Mouse (Mus musculus) retina, postnatal 7 days (tissue): ENCODE data around the gene Tbc1d25.
A peak's percentile ranks its signal among the peaks of the same experiment; 100 is the strongest.

Source experiments
- DNase-seq: peaks from one replicate; pipeline ENCODE4 v3.0.0-alpha.2; 2012; ENCODE audit warnings: low read depth, low spot score

The Tbc1d25 gene

DNA sequence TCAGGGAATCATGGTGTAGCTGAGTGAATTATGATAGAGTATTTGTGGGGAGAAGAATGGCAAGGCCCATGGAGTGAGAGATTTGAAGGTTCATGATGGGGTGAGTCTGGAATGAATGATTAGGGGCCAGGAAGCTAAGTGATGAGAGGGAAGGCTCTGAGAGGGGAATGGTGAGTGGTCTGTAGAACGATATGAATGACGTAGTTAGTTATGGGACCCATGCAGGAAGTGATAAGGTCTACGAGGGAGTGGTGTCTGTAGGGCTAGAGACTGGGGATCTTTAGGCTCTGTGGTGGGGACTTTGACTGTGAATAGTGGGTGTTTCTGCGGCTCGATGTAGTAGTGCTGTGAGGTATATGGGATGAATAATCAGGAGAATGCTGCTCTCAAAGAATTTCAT, 3.7 kb upstream of the Tbc1d25 start:
- DNase-seq: no peak

DNA sequence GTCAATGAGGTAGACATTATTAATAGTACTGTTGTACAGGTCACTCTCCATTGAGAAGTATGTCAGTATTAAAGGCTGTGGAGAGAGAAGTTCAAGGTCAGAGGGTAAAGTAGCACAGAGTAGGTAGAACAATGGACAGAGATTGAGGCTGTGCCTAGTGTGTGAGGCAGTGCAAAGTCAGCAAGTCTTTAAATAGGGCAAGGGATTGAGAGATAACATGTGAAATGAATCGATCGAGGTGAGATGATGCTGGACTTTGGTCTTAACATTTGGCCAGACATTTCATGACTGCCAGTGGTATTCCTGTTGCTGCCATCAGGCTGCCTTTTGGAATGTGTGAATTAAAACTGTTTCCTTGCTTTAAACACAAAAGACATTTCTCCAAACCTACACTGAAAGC, 2.9 kb upstream of the Tbc1d25 start:
- DNase-seq: no peak

DNA sequence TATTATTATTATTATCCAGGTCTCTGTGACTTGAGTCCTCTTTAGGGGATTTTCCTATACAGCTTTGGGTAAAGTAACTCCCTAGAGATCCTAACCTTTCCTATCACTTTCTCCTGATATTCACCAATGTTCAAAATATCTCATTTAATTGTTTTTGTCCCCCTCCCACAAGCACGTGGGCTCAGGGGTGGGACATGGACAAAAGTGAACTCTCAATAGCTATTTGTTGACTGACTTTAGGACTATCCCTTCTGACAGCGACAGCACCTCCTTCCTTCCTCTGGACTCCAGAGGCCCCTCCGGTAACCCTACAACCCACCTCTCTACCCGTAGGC, 845 bp downstream of the Tbc1d25 start:
- DNase-seq: no peak

DNA sequence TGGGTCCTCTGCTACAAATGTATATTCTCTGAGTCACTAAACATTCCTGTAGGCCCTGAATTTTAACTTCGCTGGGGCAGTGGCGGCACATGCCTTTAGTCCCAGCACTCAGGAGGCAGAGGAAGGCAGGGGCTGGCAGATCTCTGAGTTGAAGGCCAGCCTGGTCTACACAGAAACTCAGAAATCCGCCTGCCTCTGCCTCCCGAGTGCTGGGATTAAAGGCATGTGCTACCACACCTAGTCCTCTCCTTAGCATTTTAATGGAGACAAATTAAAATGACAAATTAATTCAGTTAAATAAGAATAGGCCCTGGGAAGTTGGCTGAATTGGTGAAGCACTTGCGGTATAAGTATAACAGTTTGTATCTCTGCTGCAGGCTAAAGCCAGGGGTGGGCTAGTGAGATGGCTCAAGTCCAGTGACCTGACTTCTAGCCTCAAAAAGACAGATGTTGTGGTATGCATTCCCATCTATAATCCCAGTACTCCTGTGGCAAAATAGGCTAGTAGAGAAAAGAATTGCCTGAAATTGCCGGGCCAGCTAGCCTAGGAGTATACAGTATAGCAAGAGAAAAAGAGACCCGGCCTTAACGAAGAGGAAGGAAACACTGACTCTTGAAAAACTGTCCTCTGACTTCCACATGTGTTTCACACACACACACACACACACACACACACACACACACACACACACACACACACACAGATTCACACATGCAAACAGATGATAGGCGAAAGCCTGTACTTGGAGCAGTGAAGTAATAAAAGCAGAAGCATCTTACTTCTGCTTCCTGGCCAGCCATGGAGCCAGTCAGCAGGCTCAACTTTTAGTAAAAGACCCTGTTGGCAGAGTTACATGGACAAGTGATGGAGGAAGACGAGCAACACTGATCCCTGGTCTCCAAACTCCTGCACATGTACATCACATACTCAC, 8.0 kb downstream of the Tbc1d25 start:
- DNase-seq: no peak

DNA sequence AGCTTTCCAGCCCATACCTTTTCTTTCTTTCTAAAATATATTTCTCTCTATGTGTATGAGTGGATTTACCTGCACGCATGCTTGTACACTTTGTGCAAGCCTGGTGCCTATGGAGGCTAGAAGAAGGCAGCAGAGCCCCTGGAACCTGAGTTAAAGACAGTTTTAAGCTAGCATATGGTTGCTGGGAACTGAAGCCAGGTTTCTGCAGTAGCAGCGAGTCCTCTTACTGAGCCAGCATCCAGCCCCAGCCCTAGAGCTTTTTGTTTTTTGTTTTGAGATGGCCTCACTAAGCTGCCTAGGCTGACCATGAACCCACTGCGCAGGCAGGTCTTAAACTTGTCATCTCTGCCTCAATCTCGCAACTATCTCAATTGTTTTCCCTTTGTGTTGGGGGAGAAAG, 11.5 kb downstream of the Tbc1d25 start:
- no peak for DNase-seq

DNA sequence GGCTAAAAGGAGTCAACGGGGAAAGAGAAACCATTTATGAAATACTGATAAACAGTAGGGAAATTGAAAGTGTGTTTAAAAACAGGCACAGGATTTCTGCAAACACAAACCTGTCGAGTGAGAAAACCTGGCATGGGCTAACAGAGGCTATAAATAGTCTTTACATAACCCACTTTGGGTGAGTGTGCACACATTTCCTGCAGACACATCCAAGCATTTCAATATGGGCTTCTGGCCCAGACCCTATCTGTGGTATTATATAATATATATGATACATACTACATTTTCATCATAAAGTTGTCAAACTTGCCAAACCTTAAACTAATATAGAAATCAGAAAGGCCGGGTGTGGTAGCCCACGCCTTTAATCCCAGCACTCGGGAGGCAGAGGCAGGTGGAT, 12.9 kb downstream of the Tbc1d25 start:
- no peak for DNase-seq

DNA sequence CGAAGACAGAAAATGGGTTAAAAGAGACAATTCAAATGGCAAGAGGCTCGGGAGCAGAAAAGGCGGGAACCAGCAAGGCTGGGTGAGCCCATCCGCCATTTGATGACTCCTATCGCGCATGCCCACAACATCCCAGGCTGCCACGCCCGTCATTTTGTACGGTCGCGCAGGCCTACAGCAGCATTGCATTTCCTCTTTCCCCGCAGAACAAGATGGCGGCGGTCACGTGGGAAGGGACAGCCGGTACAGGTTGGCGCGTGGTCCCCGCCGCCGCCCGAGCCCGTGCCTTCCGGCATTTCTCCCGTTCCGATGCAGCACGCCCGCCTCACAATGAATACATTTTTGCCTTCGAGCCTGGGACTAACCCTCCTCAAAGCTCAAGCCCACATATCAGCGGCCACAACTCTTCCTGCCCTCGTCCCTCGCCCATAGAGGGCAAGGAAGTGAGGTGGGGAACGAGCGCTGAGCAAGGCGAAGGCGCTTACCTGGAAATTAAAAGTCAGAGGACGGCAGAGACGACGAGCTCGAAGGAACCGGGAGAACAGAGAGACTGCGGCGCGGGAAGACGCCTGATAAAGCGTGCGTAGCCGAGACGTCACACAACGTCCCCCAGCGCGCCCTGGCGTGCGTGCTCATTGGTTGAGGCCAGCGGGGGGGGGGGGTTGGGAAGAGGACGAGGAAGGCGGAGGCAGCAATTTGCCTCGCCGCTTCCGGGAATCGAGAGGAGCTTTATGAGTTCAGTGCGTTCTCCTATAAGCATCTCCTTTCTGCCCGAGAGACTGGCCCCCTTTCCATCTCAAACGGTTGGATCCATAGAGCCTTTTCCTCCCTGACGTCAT, 30.6 kb downstream of the Tbc1d25 start, which contains the start of gene Rbm3:
Gene Rbm3, minus strand, starts transcription at position 728 of the 839 bp plus-strand sequence.
- DNase-seq: peak; percentile 78

DNA sequence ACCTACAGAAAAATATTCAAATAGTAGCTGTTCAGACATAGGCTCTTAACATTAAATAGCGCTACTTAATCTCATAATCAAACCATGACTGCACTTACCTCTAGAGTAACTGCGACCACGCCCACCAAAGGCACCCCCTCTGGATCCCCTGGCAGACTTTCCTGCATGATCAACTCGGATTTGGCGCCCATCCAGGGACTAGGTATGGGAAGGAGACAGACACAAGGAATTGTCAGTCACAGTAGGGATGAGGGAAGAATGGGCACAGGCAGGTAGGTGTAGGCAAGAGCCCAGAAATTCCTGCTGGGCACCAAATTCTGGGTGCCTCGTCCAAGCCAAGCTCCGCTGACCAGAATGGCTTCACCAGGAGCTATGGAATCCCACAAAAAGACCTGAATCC, 32.2 kb downstream of the Tbc1d25 start:
- DNase-seq: no peak

DNA sequence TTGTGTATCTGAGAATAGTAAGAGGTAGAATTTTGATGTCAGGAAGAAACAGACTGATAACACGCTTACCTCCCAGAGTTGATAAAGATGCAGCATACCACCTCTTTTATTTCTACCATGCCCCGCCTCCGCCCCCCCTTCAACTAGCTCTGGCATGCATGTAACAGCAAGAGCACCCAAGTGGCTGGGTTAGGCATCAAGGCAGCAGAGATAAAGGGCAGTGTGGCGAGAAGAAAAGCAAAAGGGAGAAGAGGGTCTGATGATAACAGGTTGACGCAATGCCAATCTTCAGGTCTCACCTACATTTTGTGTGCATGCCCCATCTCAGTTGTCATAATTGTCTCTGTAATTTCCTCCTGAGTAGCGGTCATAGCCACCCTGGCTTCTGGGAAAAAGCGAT, 33.0 kb downstream of the Tbc1d25 start:
- no peak for DNase-seq

DNA sequence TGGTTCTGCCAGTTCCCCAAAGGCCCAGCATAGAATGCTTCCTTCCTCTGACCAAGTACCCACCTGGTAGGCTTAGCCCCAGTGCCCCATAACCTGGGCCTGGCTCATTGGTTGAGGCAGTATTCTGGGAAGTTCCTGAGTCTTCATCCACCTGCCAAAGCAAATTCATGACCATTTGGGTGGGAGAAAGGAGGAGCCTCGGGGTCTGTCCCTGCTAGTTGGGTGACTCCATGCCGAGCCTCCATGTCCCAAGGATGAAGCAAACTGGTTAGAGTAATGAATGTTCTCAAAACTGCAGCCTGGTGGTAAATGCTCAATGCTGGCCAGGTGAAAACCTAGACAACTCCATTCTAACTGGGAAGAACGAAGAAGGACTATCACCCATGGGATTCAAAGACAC, 34.9 kb downstream of the Tbc1d25 start:
- no peak for DNase-seq

DNA sequence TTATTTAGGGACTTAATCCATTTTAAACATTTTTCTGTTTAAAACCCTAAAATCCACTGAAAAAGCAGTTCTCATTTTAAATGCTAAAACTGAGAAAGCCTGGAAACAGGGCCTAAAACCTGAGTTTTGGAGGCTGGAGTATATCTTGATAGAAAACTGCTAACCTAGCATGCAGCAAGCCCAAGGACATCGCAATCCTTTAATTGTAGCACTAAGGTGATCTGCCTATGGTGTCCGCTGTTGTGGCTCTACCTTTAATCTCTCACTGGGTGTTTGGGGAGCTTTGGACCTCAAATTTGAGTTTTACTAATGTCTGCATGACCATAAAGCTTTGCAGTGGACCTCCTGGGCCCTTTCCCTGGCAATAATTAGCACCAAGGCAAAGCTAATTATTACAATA, 35.5 kb downstream of the Tbc1d25 start:
- DNase-seq: no peak

DNA sequence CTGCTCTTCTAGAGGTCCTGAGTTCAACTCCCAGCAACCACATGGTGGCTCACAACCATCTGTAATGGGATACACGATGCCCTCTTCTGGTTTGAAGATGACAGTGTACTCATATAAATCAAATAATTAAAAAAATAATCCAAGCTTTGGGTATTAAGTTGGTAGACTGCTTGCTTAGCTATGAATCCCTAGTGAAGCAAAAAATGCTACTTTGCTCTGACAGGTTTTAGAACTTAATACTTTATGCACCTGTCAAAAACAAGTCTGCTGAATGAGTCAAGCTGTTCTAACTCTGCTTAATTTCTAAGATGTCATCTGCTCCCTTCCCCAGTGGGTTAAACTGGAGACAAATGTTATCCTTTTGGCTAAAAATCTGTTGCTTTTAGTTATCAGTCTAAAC, 36.5 kb downstream of the Tbc1d25 start:
- no peak for DNase-seq

DNA sequence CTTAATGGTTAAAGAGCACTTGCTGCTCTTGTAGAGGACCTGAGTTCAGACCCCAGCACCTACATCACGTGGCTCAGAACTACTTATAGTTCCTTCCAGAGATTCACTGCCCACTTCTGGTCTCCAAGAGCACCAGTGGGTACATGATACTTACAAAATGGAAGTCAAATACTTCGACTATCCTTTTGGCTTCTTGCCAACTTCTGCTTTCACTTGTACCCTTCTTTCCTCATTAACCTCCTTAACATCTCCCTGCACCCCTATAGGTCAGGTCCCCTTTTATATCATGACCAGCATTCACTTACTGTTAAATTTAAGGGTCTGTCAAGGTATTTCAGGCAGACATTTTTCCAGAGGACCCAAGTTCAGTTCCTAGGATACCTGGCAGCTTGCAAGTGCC, 40.1 kb downstream of the Tbc1d25 start:
- DNase-seq: no peak

DNA sequence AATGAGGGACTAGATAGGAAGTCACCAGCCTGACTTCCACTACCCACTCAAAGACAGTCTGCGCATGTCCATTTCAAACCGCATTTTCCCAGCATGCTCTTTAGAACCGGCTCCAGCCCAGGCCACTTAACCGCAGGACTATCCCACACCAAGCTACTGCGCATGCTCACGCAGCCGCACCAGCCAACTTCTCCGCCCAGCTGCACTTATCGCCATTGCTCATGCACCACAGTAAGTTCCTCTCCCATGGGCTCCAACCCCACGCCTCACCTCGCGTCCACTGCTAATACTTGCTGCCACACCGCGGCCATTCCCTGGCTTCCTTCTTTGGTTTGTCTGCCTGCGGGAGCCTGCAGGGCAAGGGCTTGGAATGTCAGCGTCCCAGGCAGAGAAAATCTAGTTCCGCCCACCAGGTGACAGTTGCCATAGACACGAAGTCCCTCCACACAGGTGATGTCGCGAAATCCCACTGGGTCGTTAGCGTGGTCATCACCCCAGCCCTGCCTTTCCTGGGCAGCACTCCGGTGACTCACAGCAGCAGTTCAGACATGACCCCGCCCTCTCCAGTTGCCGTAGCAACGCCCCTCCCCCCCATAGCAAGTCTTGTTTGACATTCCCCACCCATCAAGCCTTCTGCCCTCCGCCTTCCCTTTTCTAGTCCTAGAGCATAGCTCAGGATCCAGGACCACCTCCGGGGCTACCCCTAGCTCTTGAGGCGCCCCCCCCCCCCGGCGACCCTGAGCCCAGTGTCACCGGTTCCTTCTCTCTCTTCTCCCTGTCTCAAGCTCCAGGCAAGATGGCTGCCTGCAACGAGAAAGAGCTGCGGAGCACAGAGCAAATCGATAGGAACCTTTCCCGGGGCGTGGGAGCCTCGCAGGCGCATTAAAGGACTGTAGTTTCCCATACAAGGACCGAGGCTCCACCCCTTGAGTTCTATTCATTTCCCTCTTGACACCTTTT, 43.7 kb downstream of the Tbc1d25 start, which contains the start of gene Wdr13:
Gene Wdr13, minus strand, starts transcription at position 876 of the 960 bp plus-strand sequence.
- peak; percentile 81 for DNase-seq

DNA sequence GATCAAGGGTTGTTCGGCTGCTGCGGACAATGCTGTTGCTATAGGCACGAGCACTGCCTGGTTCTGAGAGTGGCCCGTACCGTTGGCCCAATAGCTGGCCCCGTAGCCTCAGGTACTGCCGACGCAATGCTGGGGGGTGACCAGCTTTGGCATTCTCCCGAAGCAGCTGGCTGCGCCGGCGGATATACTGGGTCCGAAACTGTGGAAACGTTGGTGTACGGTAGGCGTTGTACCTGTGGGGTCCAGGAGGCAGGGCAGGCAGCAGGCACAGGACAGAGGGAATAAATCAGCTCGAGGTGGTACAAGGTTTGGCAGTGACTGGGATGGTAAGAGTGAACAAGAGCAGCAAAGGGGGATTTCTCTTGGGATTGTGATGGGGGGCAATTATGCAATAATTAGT, 44.6 kb downstream of the Tbc1d25 start:
- no peak for DNase-seq

DNA sequence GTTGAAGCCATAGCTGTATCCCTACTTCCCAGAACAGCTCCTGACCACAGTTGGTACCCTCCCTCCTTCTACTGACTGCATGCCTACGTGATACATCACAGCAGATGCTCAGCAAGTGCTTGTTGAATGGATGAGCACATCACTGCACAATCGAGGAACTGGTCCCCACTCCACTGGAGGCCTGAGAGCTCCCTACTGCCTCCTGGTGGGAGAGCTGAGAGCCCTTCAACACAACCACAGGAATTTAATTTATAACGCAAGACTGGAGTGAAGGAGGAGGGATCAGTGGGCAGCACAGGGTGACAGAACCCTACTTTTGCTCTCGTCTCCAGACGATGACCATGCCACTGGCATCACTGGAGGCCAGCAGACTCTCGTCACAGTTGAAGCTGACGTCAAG, 50.7 kb downstream of the Tbc1d25 start:
- DNase-seq: no peak

DNA sequence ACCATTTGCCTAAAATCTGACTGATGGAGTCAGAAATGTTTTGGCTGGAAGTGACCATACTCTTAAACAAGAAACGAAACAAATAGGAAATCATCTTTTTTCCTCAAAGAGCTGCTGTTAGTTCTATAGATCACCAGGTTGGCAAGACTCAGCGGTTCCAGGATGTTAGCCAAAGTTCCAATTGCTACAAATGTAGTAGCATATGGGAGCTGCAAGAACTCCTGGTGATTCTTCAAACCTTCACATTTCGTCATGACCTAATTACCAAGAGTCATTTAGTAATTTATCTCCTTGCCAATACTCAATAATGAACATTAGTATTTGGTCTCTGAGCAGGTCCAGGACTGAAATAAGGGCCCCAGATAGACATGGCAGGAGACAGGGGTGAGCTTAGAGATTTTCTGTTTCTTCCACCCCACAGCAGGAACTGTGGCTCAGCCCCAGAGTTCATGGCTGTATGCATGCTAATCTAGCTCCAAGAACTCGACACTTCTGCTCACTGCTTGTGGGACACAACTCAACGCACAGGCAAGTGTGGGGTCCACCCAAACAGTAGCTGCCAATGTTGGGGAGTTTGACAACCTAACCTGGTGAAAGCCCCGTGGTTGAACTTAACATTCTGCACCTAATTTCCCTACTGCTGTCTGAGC, 52.0 kb downstream of the Tbc1d25 start:
- DNase-seq: no peak

DNA sequence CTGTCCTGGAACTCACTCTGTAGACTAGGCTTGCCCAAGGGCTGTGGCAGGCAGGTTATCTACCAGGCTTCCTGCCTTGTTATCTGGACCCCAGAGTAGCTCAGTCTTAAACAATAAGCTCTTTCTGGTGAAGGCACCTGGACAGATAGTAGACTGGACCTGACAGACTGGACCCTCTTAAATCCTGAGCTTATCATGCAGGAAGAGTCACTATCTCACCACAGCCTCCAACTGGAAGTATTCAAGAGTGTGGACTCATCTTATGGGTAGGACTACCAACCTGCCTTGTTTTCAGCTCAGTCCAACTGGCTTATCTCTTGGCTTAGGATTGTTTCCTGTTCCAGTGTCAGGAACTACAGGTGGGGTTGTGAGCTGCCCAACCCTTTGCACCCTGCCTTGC, 58.7 kb downstream of the Tbc1d25 start:
- DNase-seq: no peak

DNA sequence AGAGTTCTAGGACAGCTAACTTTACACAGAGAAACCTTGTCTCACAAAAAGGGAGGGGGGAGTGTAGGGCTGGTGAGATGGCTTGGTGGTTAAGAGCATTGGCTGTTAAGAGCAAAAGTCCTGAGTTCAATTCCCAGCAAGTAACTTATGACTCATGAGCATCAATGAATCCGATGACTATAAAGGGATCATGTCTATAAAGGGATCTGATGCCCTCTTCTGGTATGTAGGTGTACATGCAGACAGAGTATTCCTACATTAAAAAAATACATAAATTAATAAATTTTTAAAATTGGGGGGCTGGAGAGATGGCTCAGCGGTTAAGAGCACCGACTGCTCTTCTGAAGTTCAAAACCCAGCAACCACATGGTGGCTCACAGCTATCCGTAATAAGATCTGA, 60.7 kb downstream of the Tbc1d25 start:
- no peak for DNase-seq

DNA sequence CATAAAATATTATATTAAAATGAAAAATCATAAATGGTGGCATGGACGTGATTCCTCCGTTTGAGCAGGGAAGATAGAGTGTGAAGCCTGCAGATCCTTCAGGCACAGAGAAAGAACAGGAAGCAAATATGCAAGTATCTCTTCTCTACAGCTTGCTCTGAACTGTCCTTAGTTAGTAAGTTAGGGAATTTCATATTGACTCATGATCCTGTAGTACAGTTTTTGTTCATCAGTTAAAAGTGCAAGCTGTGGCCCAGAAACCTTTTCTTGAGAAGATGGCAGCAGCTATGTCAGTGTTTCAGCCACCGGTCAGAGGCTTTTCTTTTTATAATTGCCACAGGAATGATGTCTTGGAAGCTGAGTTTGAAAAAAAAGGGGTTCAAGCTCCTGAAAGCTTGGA, 71.0 kb downstream of the Tbc1d25 start:
- DNase-seq: no peak
